Comparison of ENCODE assay signal across 9 mouse cellular contexts in the genomic region with DNA sequence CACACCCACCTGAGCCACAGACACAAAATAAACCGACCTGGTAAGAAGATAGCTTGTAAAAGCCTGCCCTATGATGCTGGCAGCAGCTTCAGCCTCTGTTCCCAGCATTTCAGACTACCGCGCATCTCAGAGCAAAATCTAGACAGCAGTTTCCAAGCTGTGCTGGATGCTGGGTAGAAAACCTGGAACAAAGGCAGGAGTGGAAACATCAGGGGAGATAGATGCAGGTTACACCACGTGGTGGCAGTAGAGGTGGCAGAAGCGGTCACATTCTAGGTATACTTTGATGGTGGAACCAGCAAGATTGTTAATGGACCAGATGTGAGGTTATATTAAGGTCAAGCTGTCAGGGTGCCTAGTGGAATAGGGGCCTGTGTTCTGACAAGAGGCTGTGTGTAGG. TPM values are rescaled to one million over a fixed set of nuclear protein-coding genes. Genes with fewer than 3 reads are reported as not detected.
A peak's percentile ranks its signal among the peaks of the same experiment; 100 is the strongest.
DNase-seq lines count a peak whose midpoint lies in the region; ATAC-seq lines count a peak whose summit lies in the region.
"Had no signal": no experiment of that assay in that cellular context is flagged by ENCODE, and none has a peak within 500 bp of the region (broad histone marks: within the 10 kb centered on the region; RNA-seq: fewer than 3 reads in every experiment).

No protein-coding gene starts in this region.

- H3K27me3 ChIP-seq in limb, embryonic 10.5 days (ENCODE audit: low read depth, poor library complexity, severe bottlenecking), result no peaks in the 10 kb centered on the region
- H3K27me3 ChIP-seq: hindbrain, embryonic 15.5 days had no signal

- WGBS in limb, embryonic 10.5 days, result 72% methylated on average over 5 of the region's 5 CpGs

- H3K9me3 ChIP-seq in limb, embryonic 10.5 days (replicated peaks), result no peaks in the 10 kb centered on the region
- H3K9me3 ChIP-seq: hindbrain, embryonic 15.5 days had no signal

- no peak for ATAC-seq in cerebellum, adult (ENCODE audit: insufficient number of reproducible peaks, low FRiP score, low TSS enrichment)

- intact Hi-C loops in left cerebral cortex, postnatal 4 days (cut with DNase I), result no loop called here

- DNase-seq in cerebellum, adult 11 months, result peak; percentile 45
- peak; percentile 26 for DNase-seq in left cerebral cortex, postnatal 4 days
- DNase-seq in left cerebral cortex, adult 18-20 months (ENCODE audit: low spot score in 2 of 2), result no peak
- DNase-seq in cerebellum, postnatal 10 days, result peak; percentile 67 to 71
- DNase-seq in limb, embryonic 10.5 days (ENCODE audit: low spot score), result no peak
- no peak for DNase-seq in ovary, postnatal 14 days (ENCODE audit: low spot score)
- no peak for DNase-seq in c-Kit-positive CD71-positive TER-119-positive erythroid progenitor cells, embryonic 14.5 days (ENCODE audit: low spot score)

- no peak overlapping the region for H3K4me3 ChIP-seq in limb, embryonic 10.5 days
- H3K4me3 ChIP-seq: hindbrain, embryonic 15.5 days had no signal

- 0 out of 2 replicates have a peak overlapping the region, but pooled peaks have one; percentile 1 for H3K27ac ChIP-seq in limb, embryonic 10.5 days
- H3K27ac ChIP-seq: hindbrain, embryonic 15.5 days had no signal

- H3K36me3 ChIP-seq in limb, embryonic 10.5 days, result peaks cover 99% of the 10 kb centered on the region

- H3K4me1 ChIP-seq in limb, embryonic 10.5 days, result no peaks in the 10 kb centered on the region; the same call in 1 of the 2 replicates
- H3K4me1 ChIP-seq: hindbrain, embryonic 15.5 days had no signal

RNA-seq across cellular contexts. Expression of gene Tef, which starts 17.5 kb away (rescaled TPM):
- 10 to 100 TPM; 68.1 to 69.6 TPM for total RNA-seq in left cerebral cortex, postnatal 4 days (2021)
- total RNA-seq in left cerebral cortex, adult 18-20 months (2021), result 100 to 1,000 TPM; 226 to 245 TPM
- polyA plus RNA-seq in limb, embryonic 10.5 days (2016; fragmentation: Nextera tagmentation; extraction: Ambion mirVana), result 13.4 and 16.5 TPM in 2 replicates

RNA-seq across cellular contexts. Expression of gene Rangap1, which starts 39.4 kb away (rescaled TPM):
- 100 to 1,000 TPM; 170 to 180 TPM for total RNA-seq in left cerebral cortex, postnatal 4 days (2021)
- total RNA-seq in left cerebral cortex, adult 18-20 months (2021), result 100 to 1,000 TPM; 224 to 240 TPM
- 150 and 166 TPM in 2 replicates for polyA plus RNA-seq in limb, embryonic 10.5 days (2016; fragmentation: Nextera tagmentation; extraction: Ambion mirVana)

RNA-seq across cellular contexts. Expression of gene Zc3h7b, which starts 39.9 kb away (rescaled TPM):
- total RNA-seq in left cerebral cortex, postnatal 4 days (2021), result 100 to 1,000 TPM; 219 to 235 TPM
- 100 to 1,000 TPM; 163 to 181 TPM for total RNA-seq in left cerebral cortex, adult 18-20 months (2021)
- polyA plus RNA-seq in limb, embryonic 10.5 days (2016; fragmentation: Nextera tagmentation; extraction: Ambion mirVana), result 51.7 and 57.5 TPM in 2 replicates

Comparison
In these comparisons a context has a peak if more than half of its experiments do, and no peak if none do; other contexts are left out.
1. DNase-seq: peak in cerebellum, adult 11 months (single experiment), left cerebral cortex, postnatal 4 days (single experiment) and cerebellum, postnatal 10 days (2 of 2); none in left cerebral cortex, adult 18-20 months (0 of 2), limb, embryonic 10.5 days (single experiment), ovary, postnatal 14 days (single experiment) and c-Kit-positive CD71-positive TER-119-positive erythroid progenitor cells, embryonic 14.5 days (single experiment).